Mouse (Mus musculus) kidney, adult 9 months (tissue): ENCODE data around the gene Ctsd.

Experiments used
- DNase-seq: peaks from one replicate; pipeline ENCODE4 v3.0.0; 2022

Gene Ctsd

DNA sequence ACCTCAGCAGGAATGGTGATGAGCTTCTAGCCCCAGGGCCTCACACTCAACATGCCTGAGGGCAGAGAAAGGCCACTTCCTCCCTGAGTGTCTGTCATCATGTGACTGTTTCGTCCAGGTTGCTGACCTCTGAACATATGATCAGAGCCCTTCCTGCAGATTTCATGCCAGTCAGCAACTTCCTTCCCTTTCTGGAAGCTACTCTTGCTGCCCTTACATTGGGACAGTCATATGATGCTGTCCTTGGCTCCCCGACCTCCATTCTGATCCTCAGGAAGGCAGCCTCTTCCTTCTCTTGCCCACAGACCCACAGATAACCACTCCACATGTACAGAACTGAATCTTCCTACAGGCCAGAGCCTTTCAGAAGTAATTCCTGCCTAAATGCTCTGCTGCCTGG, 10.2 kb upstream of the Ctsd start:
- peak; percentile 55 for DNase-seq

DNA sequence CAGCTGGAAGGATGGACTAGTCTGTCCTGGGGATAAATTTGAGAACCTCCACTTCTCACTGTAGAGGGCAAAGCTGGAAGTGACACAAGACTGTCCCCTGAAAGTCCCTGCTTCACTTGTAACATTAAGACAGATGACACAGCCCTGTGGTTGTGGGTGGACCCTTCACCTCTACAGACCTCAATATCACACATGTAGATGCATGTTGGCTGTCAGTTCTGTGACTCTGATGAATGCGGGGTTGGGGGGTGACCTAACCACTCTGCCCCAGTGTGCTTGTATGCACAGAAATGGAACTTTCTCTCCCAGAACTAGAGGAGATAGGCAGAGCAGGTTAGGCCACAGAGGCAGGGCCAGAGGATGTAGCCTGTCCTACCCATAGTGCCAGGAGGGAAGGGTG, 8.8 kb upstream of the Ctsd start:
- DNase-seq, result no peak

GRCm38 (mm10) chr7:142395472-142395871, 7.6 kb upstream of the Ctsd start:
- DNase-seq, result no peak

DNA sequence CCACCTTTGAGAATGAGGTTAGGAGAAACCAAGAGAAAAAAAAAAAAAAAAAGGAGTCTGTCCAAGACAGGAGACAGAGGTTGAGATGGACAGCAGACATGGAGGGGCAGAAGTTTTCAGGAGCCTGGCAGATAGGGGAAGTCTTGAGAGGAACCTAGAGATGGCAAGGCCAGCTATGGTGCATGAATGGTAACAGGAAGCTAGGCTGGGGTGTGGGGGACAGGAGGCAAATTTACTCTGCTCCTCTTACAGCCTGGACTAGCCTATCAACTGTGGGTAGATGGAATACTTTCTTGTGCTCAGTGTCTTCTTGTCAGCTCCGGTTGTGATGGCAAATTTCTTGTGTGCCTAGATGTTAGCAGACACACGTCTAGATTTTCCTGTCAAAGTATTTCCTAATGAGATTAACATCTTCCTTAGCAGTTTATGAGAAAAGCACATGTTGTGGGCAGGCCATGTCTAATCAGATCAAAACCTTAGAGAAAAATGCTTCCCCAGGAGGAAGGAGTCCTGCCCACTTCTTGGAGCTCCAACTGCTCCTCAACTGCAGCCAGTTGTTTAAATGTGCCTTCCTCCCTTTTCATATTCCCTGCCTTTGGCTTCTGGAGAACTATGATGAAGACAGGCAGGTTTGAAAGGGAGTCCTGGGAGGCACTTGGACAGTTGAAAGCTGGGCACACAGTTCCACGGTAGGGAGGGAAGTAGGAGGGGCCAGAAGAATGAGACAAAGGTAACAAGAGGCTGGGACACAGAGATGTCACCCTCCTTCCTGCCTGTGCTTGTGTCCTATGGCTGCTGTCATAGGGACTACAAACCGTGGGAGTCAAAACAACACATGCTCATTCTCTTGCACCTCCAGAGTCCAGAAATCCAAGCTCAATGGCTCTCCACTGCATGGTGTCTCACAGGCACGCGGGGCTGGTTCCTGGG, 6.7 kb upstream of the Ctsd start:
- no peak for DNase-seq

GRCm38 (mm10) chr7:142393191-142393590, 5.4 kb upstream of the Ctsd start:
- peak; percentile 69 for DNase-seq

GRCm38 (mm10) chr7:142391609-142392008, 3.8 kb upstream of the Ctsd start:
- DNase-seq, result no peak

DNA sequence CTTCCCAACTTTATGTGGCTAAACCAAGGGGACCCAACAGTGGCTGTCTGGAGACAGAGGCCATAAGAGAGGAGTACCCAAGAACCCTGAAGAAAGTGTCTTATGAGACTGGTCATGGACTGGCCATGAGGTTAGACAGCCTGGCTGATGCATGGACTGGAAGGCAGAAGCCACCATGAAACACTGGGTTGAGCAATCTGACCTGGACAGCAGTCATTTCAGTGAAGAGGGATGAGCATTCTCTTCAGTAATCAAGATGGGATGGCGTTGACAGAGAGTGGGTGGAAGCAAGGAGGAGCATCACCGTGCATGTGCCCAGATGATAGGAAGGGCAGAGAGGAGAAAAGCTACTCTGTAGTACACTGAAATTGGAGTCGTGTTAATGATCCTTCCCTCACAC, 3.3 kb upstream of the Ctsd start:
- no peak for DNase-seq

DNA sequence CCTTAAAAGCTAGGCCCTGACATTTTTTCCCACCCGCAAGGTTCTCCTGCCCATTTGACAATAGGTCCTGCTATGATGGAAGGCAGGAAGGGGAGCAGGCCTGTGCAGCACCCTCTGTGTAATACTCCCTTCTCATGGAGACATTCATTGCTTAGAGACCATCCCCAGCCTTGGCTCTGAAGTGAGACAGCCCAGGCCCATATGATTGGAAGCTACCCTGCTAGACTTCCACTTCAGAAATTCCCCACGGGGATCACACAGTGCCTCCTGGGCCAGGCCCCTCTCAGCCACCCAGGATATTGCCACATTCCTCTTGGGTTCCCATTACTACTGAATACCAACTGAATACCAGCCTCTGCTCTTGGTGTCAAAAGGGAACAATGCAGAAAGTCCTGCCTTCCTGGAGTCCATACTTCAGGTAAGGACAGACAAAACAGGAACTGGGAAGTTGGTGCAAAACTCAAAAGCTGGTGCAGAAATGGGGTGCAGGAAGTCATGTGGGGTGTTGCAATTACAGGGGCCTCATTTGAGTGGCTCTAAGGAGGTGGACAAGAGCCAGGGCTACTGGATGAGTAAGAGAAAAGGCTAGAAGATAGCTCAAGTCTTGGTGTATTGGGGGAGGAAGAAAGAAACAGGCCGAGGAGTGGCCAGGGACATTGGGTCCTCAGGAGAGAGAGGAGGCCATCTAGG, 2.3 kb upstream of the Ctsd start:
- DNase-seq, result no peak

GRCm38 (mm10) chr7:142388740-142389139, 902 bp upstream of the Ctsd start:
- no peak for DNase-seq

- DNase-seq, result no peak
Observed at GRCm38 (mm10) chr7:142388198-142388597, 360 bp upstream of the Ctsd start.

DNA sequence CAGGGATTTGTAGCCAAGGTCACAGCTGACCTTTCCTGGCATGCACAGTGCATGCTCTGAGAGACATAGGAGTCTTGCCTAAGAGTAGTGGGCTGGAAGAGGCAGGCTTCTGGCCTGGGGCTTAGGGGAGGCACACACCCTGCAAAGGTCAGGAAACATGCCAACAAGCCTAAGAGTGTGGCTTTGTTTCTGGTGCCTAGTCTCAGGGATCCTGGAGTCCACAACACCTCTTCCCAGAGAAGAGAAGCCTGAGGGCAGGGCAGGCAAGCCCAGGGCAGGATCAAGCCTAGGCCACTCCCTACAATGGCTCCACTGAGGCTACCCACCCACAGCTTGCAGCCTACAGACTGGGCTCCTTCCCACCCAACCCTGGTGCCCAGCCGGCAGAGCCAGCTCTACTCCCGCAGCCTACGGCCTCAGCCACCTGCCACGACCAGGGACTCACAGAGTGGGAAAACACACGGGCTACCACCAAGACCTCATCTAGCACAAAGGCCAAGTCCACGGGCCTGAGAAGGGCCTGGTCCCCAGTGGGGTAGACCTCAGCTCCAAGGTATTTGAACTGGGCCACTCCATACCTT, 1.1 kb downstream of the Ctsd start:
- peak; percentile 33 for DNase-seq

GRCm38 (mm10) chr7:142385742-142386403, 2.0 kb downstream of the Ctsd start:
- DNase-seq, result no peak

GRCm38 (mm10) chr7:142384306-142384705, 3.5 kb downstream of the Ctsd start:
- no peak for DNase-seq

DNA sequence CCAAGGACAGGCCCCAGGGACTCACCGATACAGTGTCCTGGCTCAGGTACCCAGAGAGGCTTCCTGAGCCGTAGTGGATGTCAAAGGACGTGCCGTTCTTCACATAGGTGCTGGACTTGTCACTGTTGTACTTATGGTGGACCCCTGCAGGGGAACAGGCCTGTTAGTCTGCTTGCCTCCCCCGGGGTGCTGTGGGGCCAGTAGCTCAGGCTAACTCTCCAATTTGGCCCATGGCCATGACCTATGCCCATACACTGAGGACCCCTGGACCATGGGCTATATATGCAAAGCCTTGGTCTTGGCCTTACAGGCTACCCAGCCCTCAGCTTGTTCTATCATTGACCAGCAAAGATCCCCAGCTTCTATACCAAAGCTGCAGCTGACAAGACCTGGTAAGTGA, 5.3 kb downstream of the Ctsd start, which contains the start of gene Gm49369:
Gene Gm49369, minus strand, starts transcription at position 101 of the 400 bp plus-strand sequence.
- DNase-seq, result no peak

GRCm38 (mm10) chr7:142381175-142381574, 6.7 kb downstream of the Ctsd start:
- no peak for DNase-seq

DNA sequence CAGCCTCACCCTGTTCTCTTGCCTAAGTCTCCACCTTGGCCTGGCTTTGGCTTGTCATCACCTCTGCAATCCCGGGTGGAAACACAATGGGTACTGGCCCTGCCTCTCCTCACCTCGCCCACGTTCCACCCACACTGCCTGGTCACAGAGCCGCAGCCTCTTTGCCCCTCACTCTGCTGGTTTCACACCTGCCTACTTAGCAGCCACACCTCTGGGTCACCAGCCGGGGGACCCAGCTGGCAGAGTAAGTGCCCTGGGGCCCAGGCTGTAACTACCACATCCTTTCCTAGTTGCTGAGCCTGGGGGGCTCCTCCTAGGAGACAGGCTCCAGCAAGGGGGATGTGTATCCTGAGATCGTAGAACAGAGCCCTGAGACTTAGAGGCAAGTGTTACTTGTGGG, 8.7 kb downstream of the Ctsd start:
- DNase-seq, result no peak

DNA sequence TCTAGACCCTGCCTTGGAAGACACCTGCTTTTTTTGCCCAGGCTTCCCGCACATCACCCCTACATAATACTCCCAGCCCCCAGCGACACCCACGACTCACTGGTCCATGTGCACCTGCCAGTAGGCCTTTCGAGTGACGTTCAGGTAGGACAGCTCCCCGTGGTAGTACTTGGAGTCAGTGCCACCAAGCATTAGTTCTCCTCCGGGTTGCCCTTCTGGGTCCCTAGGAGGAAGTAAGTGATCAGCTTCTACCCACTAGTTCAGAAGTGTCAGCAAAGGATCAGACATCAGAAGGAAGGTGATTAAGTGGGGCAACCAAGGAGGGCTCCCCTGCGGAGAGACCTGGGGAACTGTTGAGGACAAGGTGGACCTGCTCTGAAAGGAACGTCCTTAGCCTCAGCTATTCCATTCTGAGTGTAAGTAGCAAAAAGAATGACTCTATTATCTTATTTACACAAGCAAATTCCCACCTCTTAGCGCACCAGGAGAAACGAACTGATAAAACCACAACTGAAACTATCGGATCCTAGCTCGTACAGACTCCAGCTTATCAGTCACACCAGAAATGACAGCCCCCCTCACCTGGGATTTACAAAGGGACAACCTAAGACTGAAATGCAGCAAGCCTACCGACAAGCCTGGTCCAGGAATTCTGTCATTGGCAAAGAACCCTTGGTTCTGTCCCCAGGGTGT, 10.5 kb downstream of the Ctsd start:
- no peak for DNase-seq

DNA sequence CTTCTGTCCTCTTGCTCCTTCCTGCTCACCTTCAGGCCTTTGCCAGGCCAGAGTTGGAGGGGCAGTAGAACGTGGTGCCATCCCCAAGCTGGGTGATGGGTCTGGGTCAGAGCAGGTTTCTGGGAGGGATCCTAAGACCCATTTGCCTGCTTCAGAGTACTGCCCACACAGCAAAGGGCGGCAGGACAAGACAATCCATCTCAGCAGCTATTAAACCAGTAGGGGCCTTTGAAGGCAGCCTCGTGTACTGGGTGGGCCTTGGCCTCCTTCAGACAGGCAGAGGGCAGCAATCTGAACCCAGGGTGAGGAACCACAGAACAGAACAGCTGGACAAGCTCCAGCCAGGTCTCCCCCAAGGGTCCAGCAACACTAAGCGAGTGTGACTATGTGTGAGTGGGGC, 11.7 kb downstream of the Ctsd start:
- DNase-seq, result no peak

- DNase-seq, result peak; percentile 51
Observed at GRCm38 (mm10) chr7:142375261-142375724, 12.5 kb downstream of the Ctsd start.

GRCm38 (mm10) chr7:142374413-142375015, 13.3 kb downstream of the Ctsd start:
- no peak for DNase-seq

DNA sequence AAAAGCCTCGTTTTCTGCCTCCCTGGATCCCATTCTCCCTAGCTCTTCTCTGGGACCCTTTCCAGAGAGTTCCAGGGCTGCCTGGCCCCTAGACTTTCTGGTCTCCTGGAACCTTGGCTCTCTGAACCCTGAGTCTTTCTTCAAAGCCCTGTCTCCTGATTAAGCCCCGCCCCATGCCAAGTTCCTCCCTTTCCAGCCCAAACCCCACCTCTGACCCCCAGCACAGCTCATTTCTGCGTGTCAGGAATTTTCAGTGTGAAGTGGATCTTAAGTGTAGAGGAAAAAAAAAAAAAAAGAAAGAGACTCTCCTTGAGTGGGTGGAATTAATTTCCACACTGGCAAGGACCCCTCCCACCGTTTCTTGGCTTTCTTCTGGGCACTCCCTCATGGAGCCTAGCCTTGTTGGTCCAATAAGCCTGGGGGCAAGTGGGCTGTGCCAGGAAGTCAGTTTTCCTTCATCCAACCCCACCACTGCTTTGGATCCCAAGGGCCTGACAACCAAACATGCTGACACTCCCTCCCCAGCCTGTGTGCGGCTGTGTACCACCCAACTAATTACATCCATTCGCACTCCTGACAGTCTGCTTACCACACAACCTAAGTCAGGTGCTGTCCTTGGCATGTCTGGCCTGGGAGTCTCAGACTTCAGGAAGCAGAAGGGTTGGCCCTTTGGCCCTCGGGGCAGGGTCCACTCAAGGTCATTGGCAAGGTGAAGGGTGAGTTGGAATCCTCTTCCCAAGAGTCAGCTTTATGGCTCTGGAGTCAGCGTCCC, 14.0 kb downstream of the Ctsd start, which contains the start of gene Ifitm10:
Gene Ifitm10, minus strand, starts transcription at position 113 of the 772 bp plus-strand sequence.
- peak; percentile 61 for DNase-seq
